Mouse (Mus musculus): ENCODE data around the gene Trio. TPM values are rescaled to one million over a fixed set of nuclear protein-coding genes. Genes with fewer than 3 reads are reported as not detected.

Trio gene
- polyA plus RNA-seq, 1 experiment from 2014 or later = 42.1 TPM

DNA sequence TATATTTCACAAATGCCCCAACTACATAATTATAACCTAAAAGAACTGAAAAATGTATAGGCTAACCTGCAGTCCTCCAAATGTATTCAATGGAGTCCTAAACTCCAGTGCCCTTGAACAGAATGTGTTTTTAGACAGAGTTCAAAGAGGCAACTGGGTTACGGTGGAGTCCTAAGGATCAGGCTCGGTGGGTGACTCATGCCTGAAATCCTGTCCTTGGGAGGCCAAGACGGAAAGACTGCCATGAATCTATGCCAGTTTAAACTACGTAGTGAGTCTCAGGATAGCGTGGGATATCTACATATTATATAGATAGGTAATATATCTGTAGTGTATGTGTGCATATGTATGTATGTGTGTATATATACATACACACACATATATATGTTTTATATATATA lies 234.5 kb downstream of the Trio start:
- WGBS = 86% methylated on average over 5 of the region's 5 CpGs

GRCm38 (mm10) chr15:27790699-27791098 lies 234.9 kb downstream of the Trio start:
- peaks cover 48% of the 10 kb centered on the region for H3K4me1 ChIP-seq (ENCODE audit: control insufficient read depth, insufficient read depth, low read length)
- no peaks in the 10 kb centered on the region for H3K9me3 ChIP-seq (ENCODE audit: control insufficient read depth, low read length)
- H3K27ac ChIP-seq (ENCODE audit: low read depth, low read length) = no peak overlapping the region
- no peak for ATAC-seq (ENCODE audit: low FRiP score, low TSS enrichment)
- WGBS = 86% methylated on average over 6 of the region's 6 CpGs
- H3K36me3 ChIP-seq (ENCODE audit: control insufficient read depth, insufficient read depth, low read length) = no peaks in the 10 kb centered on the region
- no peak overlapping the region for H3K9ac ChIP-seq (ENCODE audit: low read depth, low read length)
- H3K4me2 ChIP-seq (replicated peaks; ENCODE audit: low read depth, low read length) = no peak overlapping the region
- no peaks in the 10 kb centered on the region for H3K27me3 ChIP-seq (ENCODE audit: control insufficient read depth, insufficient read depth, low read length)
- H3K4me3 ChIP-seq (ENCODE audit: low read length) = no peak overlapping the region

More for the DNA sequence above, 234.5 kb downstream of the Trio start:
- Histone ChIP-seq H3K27ac (ENCODE audit: low read depth, low read length) (no peak overlapping the region), H3K4me2 (replicated peaks; ENCODE audit: low read depth, low read length) (no peak overlapping the region), H3K27me3 (ENCODE audit: control insufficient read depth, insufficient read depth, low read length) (no peaks in the 10 kb centered on the region), H3K9me3 (ENCODE audit: control insufficient read depth, low read length) (no peaks in the 10 kb centered on the region), H3K36me3 (ENCODE audit: control insufficient read depth, insufficient read depth, low read length) (no peaks in the 10 kb centered on the region), H3K4me3 (ENCODE audit: low read length) (no peak overlapping the region), H3K4me1 (ENCODE audit: control insufficient read depth, insufficient read depth, low read length) (peaks cover 44% of the 10 kb centered on the region), H3K9ac (ENCODE audit: low read depth, low read length) (no peak overlapping the region)
- ATAC-seq (ENCODE audit: low FRiP score, low TSS enrichment) = no peak

DNA sequence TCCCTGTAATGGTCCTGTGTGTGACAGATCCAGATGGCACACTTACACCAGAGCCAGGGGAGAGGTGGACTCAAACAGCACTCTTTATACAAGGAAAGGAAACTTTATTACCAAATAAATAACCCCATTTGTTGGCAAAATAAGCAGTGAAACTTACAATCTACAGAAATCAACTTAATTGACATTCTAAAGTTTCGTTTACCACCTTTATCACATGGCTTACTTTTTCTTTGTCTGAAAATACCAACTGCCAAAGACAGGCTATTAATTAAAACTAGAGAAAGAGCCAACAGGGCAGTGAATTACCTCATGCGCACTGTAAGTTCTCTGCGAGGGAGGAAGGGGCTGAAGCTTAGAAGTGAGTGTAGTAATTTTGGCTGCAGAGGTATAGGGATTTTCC lies 236.3 kb downstream of the Trio start:
- peaks cover 61% of the 10 kb centered on the region for H3K4me1 ChIP-seq (ENCODE audit: control insufficient read depth, insufficient read depth, low read length)
- H3K4me2 ChIP-seq (replicated peaks; ENCODE audit: low read depth, low read length) = no peak overlapping the region
- H3K9ac ChIP-seq (ENCODE audit: low read depth, low read length) = no peak overlapping the region
- WGBS = 41% methylated on average over 3 of the region's 3 CpGs
- peak overlapping the region; percentile 65; the same call in 1 of the 2 replicates for H3K27ac ChIP-seq (ENCODE audit: low read depth, low read length)
- no peaks in the 10 kb centered on the region for H3K36me3 ChIP-seq (ENCODE audit: control insufficient read depth, insufficient read depth, low read length)
- ATAC-seq (ENCODE audit: low FRiP score, low TSS enrichment) = no peak
- no peaks in the 10 kb centered on the region for H3K9me3 ChIP-seq (ENCODE audit: control insufficient read depth, low read length)
- no peak overlapping the region for H3K4me3 ChIP-seq (ENCODE audit: low read length)
- no peaks in the 10 kb centered on the region for H3K27me3 ChIP-seq (ENCODE audit: control insufficient read depth, insufficient read depth, low read length)

DNA sequence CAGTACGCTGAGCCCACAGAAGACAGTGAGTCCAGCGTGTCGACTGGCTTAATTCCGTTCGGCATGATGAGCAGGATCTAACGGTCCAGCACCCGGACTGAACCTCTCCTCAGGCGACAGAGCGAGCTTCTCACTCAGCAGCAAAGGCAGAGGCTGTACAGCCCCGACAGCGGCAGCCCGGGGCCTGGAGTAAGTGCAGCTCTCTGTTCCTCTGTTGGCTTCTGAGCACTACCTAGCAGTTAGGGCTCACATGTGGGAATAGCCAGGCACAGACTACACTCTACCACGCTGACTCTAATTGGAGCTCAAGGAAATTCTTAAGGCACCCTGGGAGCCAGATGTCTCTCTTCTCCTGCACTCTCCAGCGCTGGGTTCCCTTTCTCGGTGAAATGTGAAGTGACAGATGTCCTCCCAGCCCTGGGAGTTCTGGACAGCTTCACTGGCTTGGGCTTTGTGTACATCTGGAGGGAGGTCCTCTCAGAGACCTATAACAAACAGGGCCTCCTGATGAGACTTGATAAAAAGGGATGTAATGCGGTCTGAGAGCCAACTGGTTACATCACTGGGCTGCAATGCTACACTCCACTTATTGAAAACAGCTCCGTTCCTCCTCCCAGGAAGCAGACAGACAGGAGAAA lies 237.4 kb downstream of the Trio start:
- H3K9me3 ChIP-seq (ENCODE audit: control insufficient read depth, low read length) = no peaks in the 10 kb centered on the region
- H3K27me3 ChIP-seq (ENCODE audit: control insufficient read depth, insufficient read depth, low read length) = no peaks in the 10 kb centered on the region
- ATAC-seq (ENCODE audit: low FRiP score, low TSS enrichment) = peak; percentile 53
- H3K4me3 ChIP-seq (ENCODE audit: low read length) = peak overlapping the region; percentile 33
- WGBS = 20% methylated on average over 17 of the region's 17 CpGs
- peak overlapping the region; percentile 76 for H3K27ac ChIP-seq (ENCODE audit: low read depth, low read length)
- peak overlapping the region; percentile 44 for H3K4me2 ChIP-seq (replicated peaks; ENCODE audit: low read depth, low read length)
- H3K36me3 ChIP-seq (ENCODE audit: control insufficient read depth, insufficient read depth, low read length) = no peaks in the 10 kb centered on the region
- H3K4me1 ChIP-seq (ENCODE audit: control insufficient read depth, insufficient read depth, low read length) = peaks cover 69% of the 10 kb centered on the region
- H3K9ac ChIP-seq (ENCODE audit: low read depth, low read length) = peak overlapping the region; percentile 42

- Histone ChIP-seq H3K4me1 (ENCODE audit: control insufficient read depth, insufficient read depth, low read length) (peaks cover 69% of the 10 kb centered on the region), H3K36me3 (ENCODE audit: control insufficient read depth, insufficient read depth, low read length) (no peaks in the 10 kb centered on the region), H3K9ac (ENCODE audit: low read depth, low read length) (peak overlapping the region; percentile 42), H3K27me3 (ENCODE audit: control insufficient read depth, insufficient read depth, low read length) (no peaks in the 10 kb centered on the region), H3K9me3 (ENCODE audit: control insufficient read depth, low read length) (no peaks in the 10 kb centered on the region), H3K27ac (ENCODE audit: low read depth, low read length) (peak overlapping the region; percentile 95; the same call in 1 of the 2 replicates), H3K4me2 (replicated peaks; ENCODE audit: low read depth, low read length) (peak overlapping the region; percentile 44), H3K4me3 (ENCODE audit: low read length) (peak overlapping the region; percentile 33)
- WGBS = 69% methylated on average over 4 of the region's 4 CpGs
- no peak for ATAC-seq (ENCODE audit: low FRiP score, low TSS enrichment)
Observed at GRCm38 (mm10) chr15:27787151-27787550, 238.5 kb downstream of the Trio start.

DNA sequence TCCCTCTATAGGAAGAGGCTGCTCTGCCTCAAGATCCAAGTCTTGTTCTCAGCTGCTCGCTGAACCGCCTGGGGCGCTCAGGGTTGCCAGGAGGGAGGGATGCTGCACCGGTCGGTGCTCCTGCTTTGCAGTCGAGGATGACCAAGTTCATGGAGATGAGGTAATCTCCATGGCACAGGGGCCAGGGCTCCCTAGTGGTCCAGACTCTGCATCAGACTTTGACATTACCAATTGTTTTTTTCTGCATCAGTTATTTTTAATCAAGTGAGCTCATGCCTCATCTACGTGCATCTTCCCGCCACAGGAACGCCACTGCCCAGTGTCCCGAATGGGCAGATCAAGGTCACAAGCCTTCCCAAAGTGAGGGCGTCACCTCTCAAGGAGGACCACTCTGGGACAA lies 239.2 kb downstream of the Trio start:
- Histone ChIP-seq H3K27me3 (ENCODE audit: control insufficient read depth, insufficient read depth, low read length) (no peaks in the 10 kb centered on the region), H3K4me3 (ENCODE audit: low read length) (peak overlapping the region; percentile 33; the same call in 1 of the 2 replicates), H3K27ac (ENCODE audit: low read depth, low read length) (peak overlapping the region; percentile 95; the same call in 1 of the 2 replicates), H3K9ac (ENCODE audit: low read depth, low read length) (peak overlapping the region; percentile 42; the same call in 1 of the 2 replicates), H3K9me3 (ENCODE audit: control insufficient read depth, low read length) (no peaks in the 10 kb centered on the region), H3K4me2 (replicated peaks; ENCODE audit: low read depth, low read length) (peak overlapping the region; percentile 44), H3K4me1 (ENCODE audit: control insufficient read depth, insufficient read depth, low read length) (peaks cover 76% of the 10 kb centered on the region), H3K36me3 (ENCODE audit: control insufficient read depth, insufficient read depth, low read length) (peaks cover 2% of the 10 kb centered on the region; the same call in 1 of the 2 replicates)
- 26% methylated on average over 11 of the region's 11 CpGs for WGBS
- ATAC-seq (ENCODE audit: low FRiP score, low TSS enrichment) = no peak

DNA sequence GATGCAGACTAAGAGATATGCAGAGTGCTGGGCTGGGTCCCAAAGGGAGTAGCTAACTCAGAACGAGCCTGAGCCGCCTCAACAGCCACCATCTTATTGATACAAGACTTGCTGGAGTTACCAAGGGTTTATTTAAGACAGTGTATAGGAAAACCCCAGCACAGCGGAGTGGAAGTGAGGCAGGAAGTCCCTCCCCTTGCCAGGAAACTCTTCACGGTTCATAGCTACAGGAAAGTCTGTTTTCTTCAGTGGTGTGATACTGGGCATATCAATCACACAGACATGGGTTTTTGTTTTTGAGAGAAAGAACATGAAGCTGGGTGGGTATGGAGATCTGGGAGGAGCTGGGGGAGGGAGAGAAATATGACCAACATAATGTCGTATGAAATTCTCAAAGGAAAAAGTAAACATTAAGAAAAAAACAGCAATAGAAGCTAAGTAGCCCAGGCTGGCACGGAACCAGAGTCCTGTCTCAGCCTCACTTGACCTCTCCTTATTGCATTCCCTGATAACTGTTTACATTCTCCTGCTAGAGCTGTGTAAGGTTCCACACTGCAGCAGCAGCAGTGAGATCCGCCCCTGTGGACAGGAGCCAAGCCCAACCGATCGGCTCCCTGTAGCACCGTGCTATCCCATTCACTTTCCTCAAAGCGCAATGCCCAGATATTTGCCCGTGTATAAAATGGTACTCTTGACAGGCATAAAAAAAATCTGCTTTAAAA lies 240.2 kb downstream of the Trio start:
- Histone ChIP-seq H3K27ac (ENCODE audit: low read depth, low read length) (peak overlapping the region; percentile 95), H3K9me3 (ENCODE audit: control insufficient read depth, low read length) (no peaks in the 10 kb centered on the region), H3K27me3 (ENCODE audit: control insufficient read depth, insufficient read depth, low read length) (no peaks in the 10 kb centered on the region), H3K36me3 (ENCODE audit: control insufficient read depth, insufficient read depth, low read length) (peaks cover 3% of the 10 kb centered on the region; the same call in 1 of the 2 replicates), H3K4me1 (ENCODE audit: control insufficient read depth, insufficient read depth, low read length) (peaks cover 74% of the 10 kb centered on the region), H3K9ac (ENCODE audit: low read depth, low read length) (peak overlapping the region; percentile 23; the same call in 1 of the 2 replicates), H3K4me3 (ENCODE audit: low read length) (peak overlapping the region; percentile 21; the same call in 1 of the 2 replicates), H3K4me2 (replicated peaks; ENCODE audit: low read depth, low read length) (peak overlapping the region; percentile 36)
- WGBS = 38% methylated on average over 12 of the region's 12 CpGs
- ATAC-seq (ENCODE audit: low FRiP score, low TSS enrichment) = peak; percentile 43

DNA sequence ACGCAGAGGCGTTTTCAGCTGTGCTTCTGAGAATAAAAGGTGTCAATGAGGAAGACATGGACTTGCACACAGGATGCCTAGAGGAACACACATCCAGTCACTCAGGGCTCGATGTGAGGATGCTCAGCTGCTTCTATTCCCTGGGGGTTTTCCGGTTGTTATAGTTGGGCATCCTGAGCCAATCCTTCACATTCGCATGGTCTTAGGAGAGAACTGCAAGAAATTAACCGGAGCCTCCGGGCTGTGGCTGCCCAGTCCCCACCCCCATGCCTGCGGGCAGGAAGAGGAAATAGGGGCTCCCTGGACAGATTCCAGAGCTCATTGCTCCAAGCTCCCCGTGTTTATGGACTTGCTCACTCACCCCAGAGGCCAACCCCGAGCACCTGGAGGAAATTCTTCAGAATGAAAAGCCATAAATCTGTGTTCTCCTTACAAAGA lies 241.5 kb downstream of the Trio start:
- peak overlapping the region; percentile 95 for H3K27ac ChIP-seq (ENCODE audit: low read depth, low read length)
- no peak overlapping the region for H3K4me3 ChIP-seq (ENCODE audit: low read length)
- H3K27me3 ChIP-seq (ENCODE audit: control insufficient read depth, insufficient read depth, low read length) = no peaks in the 10 kb centered on the region
- H3K4me1 ChIP-seq (ENCODE audit: control insufficient read depth, insufficient read depth, low read length) = peaks cover 76% of the 10 kb centered on the region
- H3K9me3 ChIP-seq (ENCODE audit: control insufficient read depth, low read length) = no peaks in the 10 kb centered on the region
- no peak for ATAC-seq (ENCODE audit: low FRiP score, low TSS enrichment)
- peak overlapping the region; percentile 44; the same call in 1 of the 2 replicates for H3K9ac ChIP-seq (ENCODE audit: low read depth, low read length)
- H3K36me3 ChIP-seq (ENCODE audit: control insufficient read depth, insufficient read depth, low read length) = peaks cover 3% of the 10 kb centered on the region; the same call in 1 of the 2 replicates
- peak overlapping the region; percentile 36 for H3K4me2 ChIP-seq (replicated peaks; ENCODE audit: low read depth, low read length)
- WGBS = 14% methylated on average over 10 of the region's 10 CpGs

All from kidney, embryonic 14.5 days (tissue).